Mouse (Mus musculus) thymus, postnatal 10 days (tissue): ENCODE data around the gene Appl2.

Source experiments
- DNase-seq, 2 experiments: peaks; one replicate each; pipeline ENCODE4 v3.0.0; 2021; ENCODE audit warnings: low spot score in 2 of 2

Gene Appl2

DNA sequence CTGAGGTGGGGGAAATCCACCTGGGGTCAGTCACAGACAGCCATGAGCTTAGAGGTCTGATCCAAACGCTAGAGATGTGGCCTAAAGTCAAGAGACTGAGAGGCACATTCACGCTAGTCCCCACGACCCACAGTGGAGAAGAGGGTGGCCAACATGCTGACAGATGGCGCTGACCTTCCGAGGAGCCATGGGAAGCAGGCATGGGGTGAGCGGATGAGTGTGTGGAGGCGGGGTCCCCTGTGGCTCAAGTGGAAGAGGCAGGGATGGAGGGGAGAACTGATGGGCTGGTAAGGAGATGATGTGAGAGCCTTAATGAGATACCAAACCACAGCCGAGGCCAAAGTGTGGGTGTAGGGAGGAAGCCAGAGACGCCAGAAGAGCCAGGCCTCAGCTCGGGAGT is 16.8 kb downstream of the Appl2 start:
- no peak for DNase-seq

- no peak for DNase-seq
Measured at GRCm38 (mm10) chr10:83630899-83631298, 17.6 kb downstream of the Appl2 start.

- no peak for DNase-seq
Measured at GRCm38 (mm10) chr10:83629878-83630277, 18.7 kb downstream of the Appl2 start.

- no peak for DNase-seq
Measured at GRCm38 (mm10) chr10:83629190-83629781, 19.3 kb downstream of the Appl2 start.

DNA sequence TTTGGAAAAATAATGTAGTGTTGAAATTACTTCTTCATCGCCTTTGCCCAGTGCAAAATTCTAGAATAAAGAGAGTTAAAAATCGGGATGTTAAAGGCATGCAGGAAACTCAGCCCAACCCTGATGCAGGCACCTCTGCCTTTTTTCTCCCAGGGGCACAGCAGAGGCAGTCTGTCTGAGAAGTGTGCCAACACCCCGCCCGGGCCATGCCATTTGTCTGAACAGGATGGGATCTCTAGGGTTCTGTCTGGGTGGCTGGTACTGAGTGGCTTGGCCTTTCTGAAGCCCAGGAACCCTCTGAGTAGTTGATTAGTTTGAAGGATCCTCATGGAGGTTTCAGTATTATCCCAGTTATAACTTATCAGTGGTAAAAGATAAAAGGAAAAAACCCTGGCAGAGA is 20.3 kb downstream of the Appl2 start:
- no peak for DNase-seq

DNA sequence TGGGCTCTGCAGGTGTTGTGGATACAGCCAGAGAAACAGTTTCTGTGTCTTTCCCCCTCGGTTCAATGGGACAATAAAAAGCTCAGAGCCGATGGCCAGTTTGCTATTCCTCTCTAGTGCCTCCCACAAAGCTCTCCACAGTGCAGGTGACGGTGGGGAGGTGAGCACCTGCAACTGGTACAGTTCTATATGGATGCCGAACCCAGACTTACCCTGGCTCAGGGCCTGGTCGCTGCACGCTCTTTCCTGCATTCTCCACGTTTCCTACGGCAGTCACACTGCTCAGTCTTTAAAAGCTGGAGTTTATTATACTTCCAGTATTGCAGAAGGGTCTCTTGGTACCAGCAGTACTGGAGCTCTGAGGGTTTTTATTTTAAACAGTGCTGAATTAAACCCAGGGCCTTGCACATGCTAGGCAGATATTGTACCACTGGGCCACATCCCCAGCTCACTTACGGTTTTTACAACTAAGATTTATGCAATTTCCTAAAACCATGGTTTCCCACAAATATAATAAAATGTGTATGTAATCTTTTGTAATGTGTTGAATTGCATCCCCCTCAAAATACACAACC is 21.3 kb downstream of the Appl2 start:
- no peak for DNase-seq

DNA sequence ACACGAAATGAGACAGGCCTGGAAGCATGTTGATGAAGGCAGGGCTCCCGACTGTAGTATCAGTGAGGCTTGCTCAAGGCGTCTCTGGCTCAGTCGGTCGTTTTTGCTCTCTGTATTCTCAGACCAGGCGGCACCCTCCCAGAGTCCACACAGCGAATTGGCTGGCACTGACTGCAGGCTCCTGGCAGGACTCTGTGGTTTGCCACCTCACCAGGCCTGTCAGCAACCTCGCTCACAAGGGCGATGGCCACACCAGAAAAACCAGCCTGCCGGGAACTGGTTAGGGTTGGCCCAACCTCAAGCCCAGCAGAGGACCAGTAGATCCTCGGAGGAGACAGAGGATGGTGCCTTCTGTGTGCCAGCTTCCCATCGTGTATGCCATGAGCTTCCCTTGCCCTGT is 23.7 kb downstream of the Appl2 start:
- DNase-seq, result no peak

- DNase-seq, result no peak
Measured at GRCm38 (mm10) chr10:83624065-83624464, 24.5 kb downstream of the Appl2 start.

DNA sequence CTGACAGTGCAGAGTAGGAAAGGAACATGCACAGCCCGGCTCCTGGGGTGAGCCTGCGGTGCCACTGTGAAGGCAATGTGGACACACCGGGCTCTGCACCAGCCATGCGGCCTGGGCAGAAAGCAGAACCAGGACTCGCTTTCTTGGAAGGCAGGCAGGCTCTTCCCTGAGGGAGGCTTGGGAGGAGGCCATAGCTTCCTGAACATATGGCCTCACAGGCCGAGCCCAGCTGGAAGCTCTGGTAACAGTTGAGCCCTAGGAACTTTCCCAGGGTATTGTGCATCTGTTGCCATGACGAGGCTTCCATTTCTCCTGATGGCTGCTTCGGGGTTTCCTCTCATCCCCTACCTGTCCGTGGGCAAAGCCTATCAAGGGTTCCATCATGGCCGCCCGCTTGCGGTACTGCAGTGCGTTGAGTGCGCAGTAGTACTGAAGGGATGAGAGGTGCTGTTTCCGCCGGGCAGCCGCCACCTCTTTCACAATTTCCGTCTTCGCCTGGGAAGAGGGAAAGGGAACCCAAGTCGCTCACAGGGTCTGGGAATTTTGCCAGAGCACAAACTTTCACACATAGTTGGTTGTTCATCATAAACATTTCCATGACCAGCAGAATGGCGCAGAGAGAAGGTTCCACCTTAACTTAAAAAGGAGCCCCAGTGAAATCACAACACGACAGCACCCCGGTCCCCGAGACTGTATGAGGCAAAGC is 28.0 kb downstream of the Appl2 start:
- no peak for DNase-seq

GRCm38 (mm10) chr10:83618819-83619440 is 29.6 kb downstream of the Appl2 start:
- DNase-seq, result no peak

GRCm38 (mm10) chr10:83617366-83617765 is 31.2 kb downstream of the Appl2 start:
- DNase-seq, result peak in 1 of 2 experiments; percentile 41

DNA sequence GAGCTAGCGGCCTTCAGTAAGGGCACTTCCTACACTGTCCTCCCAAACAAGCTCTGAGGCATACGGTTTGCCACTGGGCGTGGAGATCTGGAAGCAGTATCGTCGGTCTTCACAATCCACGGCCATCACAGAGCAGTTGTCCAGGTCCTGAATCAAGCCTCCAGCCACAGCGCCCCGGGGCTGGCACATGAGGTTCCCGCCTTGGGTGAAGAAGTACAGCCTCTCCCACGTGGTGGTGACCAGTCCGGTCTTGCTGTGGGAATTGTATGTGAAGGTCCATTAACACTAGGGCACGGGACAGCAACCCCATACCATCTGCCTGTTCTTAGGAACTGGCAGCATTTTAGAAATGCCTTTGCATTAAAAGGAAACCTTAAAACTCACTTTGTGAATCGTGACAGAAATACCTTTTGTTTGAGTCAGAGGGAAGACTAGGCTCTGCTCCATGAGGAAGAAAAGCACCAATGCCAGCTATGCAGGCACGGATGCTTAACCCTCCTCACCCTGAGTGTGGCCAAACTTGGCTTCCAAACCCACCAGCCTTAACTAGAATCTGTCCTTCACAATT is 35.8 kb downstream of the Appl2 start:
- no peak for DNase-seq

DNA sequence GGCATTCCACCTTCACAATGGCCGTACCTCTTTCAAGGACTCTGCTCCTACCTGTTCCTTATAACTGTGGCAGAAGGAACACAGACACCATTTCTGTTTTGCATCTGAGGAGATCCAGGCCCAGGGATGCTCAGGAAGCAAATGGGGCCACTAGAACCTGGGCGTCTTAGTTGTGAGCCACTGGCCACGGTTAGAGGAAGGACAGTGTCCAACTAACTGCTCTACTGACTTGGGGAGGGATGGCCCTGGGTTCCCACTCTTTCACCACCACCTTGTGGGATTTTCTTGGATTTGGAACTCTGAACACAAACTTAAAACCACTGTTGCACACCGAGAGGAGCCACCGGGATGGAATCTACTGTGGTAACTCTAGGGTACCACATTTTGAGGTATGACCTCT is 36.7 kb downstream of the Appl2 start:
- DNase-seq, result no peak

- no peak for DNase-seq
Measured at GRCm38 (mm10) chr10:83610518-83610917, 38.0 kb downstream of the Appl2 start.

DNA sequence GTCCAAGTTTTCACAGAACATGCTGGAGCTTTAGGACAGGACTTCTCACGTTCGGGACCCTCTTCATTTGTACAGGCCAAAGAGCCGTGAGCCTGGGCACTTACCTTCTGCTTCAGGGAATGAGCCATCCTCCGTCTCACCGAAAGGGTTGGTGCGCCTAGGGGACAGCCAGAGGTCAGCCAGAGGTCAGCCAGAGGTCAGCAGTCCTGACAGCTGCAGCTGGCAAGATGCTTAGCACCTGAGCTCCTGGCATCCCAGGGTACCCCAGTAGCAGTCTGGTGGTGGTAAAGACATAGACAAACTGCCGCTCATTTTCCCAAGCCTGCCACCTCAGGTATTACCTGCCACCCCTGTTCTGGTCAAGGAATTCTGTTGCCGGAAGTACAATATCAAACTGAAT is 39.9 kb downstream of the Appl2 start:
- DNase-seq, result no peak

DNA sequence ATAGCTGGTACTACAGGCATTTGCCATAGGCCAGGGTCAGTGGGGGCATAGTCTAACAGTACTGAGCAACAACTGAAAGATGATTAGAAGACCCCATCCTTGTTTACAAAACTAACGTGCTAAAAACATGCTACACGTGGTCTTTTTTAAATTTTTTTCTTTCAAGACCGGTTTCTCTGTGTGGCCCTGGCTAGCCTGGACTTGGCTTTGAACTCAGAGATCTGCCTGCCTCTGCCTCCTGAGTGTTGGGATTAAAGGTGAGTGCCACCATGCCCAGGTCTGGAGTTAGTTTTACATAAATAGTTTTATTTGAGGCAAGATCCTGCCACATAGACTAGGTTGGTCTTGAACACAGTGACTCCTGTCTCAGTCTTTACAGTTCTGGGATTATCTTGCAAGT is 41.4 kb downstream of the Appl2 start:
- no peak for DNase-seq

DNA sequence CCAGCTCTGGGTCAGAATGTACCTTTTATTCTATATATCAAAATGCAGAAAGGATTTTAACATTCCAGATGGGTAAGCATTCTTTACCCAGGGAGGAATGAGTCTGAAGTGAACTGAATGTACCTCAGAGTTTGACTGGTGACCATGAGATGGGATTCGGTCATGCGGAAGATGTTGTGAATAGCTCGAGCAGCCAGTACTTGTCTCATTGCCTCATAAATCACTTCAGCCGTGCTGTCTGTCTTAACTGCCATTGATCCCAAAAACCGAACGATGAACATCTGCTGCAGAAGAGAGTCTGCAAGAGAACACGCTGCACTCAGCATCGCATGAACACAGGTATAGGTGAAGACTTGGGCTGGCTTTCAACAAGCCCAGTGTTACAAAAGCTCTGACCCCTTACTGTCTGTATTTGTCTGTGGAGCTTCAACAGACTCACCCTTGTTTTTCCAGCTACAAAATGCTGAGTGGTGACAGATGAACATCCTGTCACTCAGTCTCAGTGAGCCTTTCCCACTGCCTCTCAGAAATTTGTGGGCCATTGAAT is 42.8 kb downstream of the Appl2 start:
- no peak for DNase-seq

DNA sequence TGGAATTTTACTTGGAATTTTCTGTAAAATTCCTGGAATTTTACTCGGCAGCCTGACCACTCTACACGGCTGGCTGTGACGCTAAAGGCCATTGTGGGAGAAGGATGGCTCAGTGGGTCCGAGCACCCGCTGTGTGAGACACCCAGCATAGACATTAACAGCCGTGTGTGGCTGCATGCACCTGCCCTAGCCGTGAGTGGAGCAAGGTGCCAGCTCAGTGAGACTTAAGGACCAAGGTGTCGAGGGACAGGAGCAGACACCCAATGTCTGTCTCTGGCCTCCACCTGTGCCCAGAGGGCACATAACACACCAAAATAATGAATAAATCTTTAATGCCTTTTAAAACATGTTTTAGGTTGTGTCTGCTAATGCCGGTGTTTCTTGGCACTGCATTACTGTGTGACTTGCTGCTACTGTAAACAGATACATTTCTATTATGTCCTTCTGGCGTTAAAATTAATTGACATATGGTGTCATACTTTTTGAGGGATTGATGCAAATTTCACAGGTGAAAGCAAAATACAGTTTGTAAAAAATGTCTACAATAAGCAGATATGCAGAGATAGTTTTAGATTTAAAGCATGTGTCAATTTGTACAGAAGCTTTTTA is 44.5 kb downstream of the Appl2 start:
- no peak for DNase-seq

DNA sequence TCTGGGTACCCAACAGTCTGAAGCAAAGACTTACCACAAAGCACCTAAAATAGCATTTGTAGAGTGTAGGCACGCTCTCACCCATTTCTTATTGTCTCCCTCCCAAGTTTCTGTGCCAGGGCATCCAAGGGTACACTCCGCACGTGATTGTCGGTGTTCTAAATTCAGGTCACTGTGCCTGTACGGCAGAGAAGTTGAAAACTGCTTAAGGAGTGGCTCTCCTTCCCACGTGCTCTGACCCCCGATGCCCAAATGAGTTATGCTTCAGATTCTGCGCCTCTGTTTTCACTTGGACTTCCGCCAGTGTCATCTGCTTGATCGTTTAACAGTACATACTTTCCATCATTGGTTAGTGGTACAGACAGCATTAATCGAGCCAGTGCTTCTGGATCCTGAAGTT is 47.9 kb downstream of the Appl2 start:
- DNase-seq, result no peak

GRCm38 (mm10) chr10:83594526-83594925 is 54.0 kb downstream of the Appl2 start:
- no peak for DNase-seq

GRCm38 (mm10) chr10:83592616-83593015 is 55.9 kb downstream of the Appl2 start:
- DNase-seq, result no peak

DNA sequence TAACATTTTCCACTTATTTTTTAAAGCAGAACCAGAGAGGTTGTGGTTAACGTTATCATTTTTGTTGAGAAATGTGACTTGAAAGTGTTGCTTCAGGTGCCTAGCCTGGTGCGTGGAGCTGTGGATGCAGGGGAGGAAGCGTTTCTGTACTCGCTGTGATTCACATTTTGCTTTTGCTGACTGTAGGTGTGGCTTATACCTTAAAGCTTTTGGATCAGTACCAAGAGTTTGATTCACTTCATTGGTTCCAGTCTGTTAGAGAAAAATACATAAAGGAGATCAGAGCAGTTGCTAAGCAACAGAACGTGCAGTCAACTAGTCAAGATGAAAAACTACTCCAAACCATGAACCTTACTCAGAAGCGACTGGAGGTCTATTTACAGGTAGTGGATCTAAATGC is 57.7 kb downstream of the Appl2 start:
- DNase-seq, result no peak
